Mouse (Mus musculus) urinary bladder, postnatal 25 days (tissue): ENCODE data around the gene Trim47.
A peak's percentile ranks its signal among the peaks of the same experiment; 100 is the strongest.

Experiments
- DNase-seq: peaks from one replicate; pipeline ENCODE4 v3.0.0; 2022; ENCODE audit warnings: low spot score

The Trim47 gene

DNA sequence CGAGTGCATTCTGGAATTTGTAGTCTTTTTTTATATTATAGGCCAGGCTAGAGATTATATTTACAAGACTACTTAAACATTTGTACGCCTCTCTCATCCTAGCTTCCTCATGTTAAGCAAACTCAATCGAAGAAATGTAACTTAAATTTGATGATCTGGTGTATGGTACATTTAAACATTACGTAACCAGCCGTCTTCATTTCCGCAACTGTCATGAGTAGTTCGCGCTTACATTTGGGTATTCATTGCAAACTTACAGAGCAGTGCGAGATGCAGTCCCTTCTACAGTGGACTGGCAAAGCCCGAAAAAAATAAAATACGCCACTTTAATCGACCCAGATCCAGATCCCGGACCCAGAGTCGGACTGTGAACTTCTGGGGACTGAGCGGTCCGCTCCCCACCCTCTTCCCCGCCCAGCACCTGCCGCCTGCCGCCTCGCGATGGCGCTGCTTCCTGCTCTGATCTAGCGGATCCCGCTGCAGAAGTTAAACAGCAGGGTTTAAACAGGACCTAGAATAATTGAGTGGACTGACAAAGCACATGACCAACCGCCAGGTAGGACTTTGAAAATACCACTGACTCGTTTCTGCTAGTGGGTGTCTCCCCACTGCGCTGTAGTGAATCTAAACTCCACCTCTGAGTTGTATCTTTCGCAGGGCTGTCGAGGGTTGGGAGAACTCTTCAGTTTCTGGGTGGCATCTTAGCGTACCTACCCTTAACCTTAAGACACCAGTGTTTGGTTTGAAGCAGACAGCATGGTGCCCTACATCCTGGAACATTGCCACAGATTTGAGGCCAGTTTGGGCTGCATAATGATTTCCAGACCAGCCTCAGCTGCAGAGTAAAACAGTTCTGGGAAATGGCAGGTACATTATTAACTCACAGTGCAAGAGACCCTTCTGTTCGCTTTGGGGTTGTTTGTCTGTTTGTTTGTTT is 39.5 kb downstream of the Trim47 start:
- DNase-seq, result peak; percentile 83

DNA sequence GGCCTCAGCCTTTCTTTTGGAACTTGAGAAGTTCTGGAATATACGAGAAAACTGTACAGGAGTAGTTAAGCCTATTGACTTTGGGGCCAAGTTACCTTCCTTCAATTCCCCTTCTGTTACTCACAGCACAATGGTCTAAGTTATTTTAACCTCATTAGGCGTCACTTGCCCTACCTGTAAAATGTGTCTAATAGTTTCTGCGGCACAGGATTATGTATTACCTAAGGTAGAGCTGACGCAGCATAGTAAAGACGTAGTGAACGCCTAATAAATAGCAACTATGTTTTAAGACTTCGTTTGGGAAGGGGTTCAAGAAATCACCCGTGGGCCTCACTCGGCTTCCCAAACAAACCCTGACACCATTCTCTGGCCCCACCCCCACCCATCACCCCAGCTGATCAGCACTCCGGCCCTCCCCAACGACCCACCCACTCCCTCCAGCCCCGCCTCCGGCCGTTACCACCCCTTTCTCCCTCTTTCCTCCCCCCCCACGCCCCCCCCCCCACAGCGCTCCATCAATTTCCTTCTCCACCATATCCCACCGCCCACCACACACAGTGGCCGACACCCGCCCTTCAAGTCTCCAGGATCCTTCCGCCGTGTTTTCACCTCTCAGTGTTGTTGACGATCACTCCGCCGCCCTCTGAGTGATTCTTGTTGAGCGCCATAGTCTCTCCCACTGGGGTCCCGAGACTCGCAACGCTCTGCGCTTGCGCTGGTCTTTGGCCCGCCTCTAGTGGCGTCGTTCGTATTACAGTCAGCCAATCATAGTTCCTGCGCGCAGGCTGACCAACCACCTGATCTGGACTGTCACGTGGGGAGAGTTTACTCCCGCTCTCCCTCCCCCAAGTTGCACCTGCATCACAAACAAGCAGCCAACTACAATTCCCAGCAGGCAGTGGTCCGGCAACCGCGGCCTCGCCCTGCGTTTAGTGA is 40.5 kb downstream of the Trim47 start, which contains the start of gene Wbp2:
Wbp2 (minus strand) TSS at position 738 of the 936 bp plus-strand sequence.
- peak; percentile 91 for DNase-seq

DNA sequence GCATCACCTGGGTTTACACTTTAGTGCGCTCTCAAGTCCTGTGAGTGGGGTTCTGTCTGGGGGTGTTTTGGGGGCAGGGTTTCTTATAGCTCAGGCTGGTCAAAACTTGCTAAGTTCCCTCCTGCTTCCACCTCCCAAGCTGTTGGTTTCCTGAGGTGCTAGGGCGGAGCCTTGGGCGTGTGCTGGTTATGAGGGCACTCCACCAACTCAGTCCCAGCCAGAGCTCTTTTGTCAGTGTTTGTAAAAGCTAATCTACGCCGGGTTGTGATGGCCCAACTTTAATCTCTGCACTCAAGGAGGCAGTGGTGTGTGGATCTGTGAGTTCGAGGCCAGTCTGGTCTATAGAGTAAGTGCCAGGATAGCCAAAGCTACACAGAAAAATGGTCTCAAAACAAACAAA is 42.8 kb downstream of the Trim47 start:
- no peak for DNase-seq

DNA sequence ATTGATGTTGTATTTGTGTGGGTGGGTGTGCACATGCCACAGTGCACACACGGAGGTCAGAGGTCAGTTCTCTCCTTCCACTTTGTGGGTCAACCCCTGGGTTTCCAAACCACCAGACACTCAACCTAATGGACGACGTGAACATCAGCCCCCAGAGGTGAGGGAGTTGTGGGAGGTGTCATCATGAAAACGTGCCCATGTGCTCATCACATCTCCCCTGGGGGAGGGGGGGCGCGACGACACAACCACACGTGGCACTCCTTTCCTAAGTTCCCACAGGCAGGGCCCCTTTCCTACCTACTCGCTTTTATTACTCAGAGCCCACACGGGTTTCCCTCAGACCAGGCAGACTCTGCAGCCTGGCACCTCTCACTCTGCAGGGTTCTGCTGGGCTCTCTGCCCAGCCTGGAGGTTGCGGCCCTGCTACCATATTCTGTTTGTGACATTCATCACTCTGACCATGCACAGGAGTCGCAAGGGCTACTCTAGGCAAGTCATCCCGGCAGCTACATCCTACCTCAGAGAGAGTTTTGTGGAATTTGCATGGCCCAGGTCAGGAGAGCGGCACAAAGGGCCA is 43.8 kb downstream of the Trim47 start:
- DNase-seq, result no peak

DNA sequence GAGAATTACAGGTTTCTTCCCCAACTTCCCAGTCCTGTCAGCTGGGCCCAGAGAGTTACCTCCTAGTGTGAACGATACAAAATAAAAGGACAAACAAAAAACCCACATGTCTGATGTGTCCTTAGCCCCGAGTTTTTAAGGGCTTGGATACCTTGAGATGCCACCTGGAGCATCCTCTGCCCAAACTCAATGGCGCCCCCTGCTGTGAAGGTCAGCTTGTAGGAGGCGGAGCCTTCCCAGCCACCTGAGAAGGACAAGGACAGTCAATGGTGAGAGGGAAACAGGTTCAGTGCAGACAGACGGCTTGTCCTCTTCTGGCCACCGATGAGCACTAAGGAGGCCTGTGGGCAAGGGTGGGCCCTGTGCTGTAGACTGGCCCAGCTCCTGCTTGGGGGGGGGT is 45.9 kb downstream of the Trim47 start:
- peak; percentile 68 for DNase-seq

DNA sequence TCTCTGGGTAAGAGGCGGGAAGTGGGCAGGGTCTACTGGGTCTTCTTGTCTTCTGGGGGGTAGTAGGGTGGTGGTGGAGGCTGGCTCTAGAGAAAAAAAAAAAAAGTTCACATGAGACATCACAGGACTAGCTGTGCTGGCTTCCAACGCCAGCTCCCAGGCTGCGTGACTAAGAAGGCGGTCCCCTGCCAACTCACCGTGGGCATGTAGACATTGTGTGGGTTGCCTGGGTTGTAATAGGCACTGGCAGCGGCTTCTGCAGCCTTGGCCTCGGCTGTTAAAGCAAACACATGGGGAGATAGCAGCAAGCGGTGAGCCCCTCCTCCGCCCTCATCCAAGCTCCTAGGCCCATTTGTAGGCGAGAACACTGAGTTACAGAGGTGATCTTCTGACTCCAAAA is 47.5 kb downstream of the Trim47 start:
- DNase-seq, result no peak

DNA sequence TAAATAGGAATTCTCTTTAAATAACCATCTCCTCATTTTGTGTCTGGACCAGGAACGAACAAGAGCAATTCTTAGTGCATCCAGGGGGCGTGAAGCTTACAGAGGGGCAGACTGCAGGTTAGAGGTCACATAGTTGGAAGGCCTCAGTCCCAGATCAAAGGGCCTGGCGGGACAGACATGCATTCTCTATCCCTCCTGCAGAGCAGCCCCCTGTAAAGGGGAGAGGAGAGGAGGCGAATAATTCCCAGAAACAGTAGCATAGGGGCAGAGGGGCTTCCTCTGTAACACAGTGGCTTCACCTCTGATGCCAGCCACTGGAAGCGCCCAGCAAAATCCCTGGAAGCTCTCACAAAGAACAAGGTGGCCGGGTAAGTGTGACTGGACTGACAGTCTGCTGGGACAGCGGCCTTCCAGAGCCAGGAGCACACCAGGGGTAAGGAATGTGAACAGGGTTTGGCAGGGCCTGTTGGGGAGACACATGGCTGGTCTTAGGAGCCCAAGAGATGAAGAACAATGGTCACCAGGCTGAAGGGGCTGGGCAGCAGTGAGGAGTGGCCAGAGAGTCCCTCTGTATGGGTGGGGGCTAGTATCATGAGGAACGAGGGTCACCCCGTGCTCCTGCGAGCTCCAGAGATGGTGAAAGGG is 48.2 kb downstream of the Trim47 start:
- DNase-seq, result no peak

DNA sequence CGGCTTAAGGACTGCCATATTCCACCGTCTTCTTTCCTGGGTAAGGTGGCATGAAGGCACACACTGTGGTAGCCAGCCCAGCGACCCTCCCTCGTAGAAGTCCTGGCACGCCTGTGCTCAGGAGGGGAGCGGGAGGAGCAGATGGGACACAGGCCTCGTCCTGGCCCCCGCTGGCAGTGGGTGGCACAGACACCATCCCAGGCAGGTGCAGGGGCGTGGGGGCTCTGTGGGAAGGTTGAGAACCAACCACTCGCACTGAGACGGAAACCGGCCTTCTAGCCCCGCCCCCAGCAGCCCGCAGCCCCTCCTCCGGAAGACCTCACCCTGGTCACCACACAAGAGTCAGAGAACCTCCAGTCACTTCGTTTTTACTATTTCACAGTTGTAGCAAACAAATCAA is 48.8 kb downstream of the Trim47 start:
- peak; percentile 45 for DNase-seq

DNA sequence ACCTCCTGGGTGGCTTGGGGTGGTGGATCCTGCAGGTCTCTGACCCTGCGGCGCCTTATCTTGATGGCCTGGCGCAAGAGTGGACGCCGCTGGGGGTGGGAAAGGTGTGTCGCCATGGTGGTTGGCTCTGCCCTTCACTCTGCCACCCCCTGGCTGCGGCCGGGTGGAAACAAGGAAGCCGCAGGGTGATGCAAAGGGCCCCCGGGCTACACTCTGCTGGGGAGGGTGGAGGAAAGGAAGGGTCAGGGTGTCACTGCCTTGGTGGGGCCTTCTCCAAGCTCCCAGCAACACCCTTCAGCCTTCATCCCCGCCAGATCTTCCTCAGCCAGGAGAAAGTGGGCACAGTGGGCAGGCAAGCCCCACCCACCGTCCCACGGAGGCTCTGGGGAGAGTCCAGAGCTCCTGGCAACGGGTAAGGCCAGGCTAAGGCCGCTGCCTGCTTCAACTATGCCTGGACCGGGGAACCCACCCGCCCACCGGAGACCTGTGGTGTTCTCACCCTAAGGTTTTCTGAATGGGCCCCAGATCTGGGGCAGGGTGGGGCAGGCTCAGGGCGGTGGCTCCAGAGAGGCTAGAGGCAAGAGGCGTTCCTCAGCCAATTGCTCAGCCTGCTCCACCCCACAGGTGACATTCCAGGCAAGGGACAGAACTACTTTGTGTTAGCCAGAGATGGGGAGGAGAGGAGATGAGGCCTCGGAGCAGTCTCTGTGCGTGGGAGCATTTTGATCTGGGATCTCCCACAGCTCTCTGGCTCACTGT is 49.4 kb downstream of the Trim47 start, which contains the start of gene Unc13d:
Unc13d (minus strand) TSS at position 516 of the 759 bp plus-strand sequence.
- peak; percentile 36 for DNase-seq

DNA sequence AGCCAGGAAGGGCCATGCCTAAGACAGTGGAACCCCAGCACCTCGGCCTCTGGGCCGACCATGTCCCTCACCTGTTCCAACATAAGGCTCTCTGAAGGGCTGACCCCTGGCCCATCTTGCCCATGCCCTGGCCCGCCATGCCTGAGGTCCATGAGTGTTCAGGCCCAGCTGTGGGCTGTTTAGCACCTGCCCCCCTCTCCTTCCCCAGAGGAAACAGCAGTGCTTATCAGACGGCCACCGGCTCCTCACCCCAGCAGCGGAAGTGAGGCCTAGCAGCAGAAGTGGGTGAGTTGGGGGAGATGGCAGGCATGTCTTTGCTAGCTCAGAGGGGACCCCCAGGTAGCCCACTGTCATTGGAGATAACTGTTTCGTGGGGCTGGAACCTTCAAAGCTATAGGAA is 50.2 kb downstream of the Trim47 start:
- DNase-seq, result no peak

DNA sequence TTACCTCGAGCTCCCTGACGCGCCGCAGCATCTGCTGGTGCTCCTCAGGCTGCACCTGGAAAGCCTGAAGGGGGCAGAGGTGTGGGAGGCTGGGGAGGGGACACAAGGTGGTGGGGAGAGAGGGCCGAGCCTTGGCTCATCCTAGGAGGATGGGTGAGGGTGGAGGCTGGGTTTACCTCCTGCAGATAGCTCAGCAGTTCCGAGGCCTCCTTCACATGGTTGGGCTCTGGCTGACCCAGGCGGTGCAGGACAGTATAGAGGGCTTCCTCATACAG is 50.8 kb downstream of the Trim47 start:
- no peak for DNase-seq

DNA sequence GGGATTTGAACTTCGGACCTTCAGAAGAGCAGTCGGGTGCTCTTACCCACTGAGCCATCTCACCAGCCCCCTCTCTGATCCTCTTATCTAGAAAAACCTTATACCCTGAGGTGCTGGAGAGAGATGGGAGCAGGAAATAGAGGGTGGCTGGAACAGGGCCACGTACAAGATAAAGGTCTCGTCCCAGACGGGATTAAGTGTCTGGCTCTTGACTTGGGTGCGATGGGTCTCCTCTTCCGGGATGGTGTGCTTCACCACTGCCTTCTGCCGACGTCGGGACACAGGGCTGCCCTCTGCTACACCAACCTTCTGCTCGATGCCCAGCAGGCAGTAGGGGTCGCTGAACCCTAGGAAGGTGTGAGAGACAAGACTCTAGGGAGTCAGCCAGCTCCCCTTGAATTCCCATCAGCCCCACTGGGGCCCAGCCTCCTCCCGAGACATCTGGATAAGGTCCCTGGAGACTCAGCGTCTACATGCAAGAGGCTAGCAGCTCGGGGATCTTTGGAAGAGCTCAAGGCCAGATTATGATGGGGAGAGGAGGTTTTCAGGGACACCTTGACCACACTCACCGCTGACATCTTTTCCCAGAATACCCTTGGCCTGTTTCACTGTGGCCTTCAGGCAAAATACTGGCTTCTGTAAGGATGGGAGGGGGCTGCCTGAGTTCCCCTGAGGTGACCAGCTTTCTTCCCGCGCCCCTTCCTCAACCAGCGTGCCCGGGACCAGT is 51.3 kb downstream of the Trim47 start:
- DNase-seq, result no peak

DNA sequence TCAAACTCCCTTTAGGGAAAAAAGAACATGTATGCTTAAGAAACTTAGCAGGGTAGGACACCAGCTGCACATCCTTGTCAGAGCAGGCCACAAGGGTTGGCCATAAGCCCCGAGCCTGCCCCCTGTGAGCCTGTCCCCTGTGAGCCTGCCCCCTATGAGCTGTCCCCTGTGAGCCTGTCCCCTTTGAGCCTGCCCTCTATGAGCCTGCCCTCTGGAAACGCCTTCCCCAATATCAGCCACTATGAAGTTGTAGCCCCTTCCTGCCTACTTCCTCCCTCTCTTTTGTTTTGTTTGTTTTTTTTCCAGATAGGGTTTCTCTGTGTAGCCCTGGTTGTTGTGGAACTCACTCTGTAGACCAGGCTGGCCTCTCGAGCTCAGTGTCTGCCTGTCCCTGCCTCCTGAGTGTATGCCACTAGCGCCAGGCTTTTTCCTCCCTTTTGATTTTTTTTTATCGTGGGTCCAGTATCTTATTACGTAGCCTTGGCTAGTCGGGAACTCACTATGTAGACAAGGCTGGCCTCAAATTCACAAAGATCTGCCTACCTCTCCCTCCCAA is 52.5 kb downstream of the Trim47 start:
- no peak for DNase-seq

DNA sequence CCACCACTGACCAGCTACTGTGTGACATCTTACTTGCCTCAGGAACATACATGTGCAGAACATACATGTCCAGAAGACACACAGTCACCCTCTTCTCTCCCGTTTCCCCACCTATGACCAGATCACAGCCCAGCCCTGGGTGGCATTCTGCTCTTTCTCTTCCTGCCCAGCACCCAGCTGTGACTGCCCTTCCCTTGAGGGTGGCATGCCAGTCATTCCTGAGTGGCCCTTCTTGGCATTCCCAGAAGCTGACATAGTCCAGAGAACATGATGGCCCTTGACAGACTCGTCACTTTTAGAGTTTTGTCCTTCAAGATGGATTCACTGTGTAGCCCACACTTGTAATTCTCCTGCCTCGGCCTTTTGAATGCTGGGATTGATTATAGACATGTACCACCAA is 54.4 kb downstream of the Trim47 start:
- no peak for DNase-seq

DNA sequence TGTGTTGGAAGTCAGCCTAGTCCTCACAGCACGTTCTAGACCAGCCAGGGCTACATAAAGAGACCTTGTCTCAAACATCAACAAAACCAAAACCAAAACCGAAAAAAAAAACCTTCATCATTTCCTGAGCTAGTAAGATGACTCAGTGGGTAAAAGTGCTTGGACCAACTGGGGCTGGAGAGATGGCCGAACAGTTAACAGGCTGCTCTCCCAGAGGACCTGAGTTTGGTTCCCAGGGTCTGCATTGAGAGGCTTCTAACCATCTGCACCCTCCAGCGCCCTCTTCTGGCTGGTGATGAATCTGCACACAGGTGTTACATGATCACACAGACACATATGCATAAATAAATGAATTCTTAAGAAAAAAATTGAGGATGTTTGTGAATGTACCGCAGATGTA is 55.5 kb downstream of the Trim47 start:
- DNase-seq, result no peak

DNA sequence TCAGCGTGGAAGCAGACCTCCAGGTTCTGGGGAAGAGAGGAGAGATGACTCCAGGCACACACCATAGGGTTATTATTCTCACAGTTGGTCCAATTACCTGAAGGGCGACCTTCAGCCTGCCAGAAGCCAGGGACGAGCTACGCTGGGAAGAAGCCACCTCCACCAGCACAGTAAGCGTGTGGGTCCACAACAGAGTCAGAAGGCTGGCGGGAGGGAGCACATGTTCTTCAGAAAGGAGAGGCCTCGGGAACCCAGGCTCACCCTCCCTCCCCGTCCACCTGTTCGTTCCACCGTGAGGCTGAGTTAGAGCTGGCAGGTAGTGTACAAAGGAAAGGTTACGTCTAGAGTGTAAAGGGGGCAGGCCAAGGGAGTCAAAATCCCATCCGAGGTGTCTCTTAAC is 61.7 kb downstream of the Trim47 start:
- DNase-seq, result no peak

DNA sequence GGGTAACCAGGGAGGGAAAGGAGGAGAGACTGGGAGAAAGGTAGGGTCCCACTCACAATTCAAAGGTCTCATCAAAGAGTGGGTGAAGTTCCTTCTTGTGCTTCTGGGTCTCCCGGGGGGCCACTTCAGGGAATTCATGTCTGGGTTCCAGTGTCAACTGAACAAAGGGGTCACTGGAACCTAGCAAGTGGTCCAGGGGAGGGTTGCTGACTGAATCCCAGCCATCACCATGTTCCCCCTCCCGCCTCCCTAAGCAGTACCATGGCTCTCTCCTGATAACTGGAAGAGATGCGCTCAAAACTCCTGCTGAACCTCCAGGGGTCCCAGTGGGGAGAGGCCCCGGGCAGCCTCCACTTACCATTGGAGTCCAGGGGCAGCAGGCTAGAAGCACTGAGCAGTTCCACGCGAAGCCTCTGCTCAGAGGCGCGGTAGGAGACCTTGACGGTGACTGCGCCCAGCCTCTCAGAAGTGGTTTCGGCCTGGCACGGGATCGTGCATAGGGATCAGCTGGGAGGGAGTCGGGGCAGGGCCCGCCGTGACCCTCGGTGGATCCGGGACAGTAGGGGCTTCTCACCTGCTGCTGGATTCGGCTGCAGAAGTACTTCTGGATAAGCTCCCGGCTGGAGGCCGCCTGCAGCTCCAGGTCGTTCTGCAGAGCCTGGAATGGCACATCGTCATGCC is 62.7 kb downstream of the Trim47 start:
- no peak for DNase-seq

DNA sequence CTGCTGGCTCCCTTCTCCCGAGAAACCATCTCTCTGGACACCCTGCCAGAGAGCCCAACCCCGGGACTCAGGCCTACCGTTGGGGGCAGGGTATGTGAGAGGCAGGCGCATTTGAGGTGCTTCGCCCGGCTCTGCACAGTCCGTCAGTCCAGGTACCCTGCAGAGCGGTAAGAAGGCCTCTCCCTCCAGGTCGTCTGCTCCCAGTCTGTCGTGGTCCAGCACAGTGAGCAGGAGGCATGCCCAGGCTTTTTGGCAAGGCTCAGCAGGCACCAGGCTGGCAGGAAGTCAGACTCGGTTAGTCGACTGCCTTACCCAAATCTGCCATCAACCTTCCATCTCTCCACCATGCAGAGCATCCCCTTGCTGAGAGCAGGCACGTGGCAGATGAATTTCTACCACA is 63.4 kb downstream of the Trim47 start:
- no peak for DNase-seq

DNA sequence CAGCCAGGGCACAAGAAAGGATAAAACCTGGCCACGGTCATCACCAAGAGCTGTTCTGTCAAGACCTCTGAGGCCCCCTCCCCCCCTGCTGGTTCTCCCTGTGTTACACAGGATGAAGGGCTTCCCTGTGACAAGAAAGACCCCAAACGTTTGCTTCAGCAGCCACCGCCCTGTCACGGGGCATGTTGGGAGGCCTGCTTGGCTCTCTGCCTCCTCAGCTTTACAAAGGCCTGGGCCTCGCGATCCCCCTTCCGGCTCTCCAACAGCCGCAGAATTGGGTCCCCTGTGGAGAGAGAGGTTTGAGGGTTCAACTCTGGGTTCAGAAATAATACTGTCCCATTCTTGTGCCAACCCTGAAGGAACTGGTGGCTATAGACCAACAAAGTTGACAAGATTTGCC is 64.5 kb downstream of the Trim47 start:
- no peak for DNase-seq
